Mouse (Mus musculus) ovary, postnatal 10 days (tissue): ENCODE measurements around the gene Robo1.

Experiments
- DNase-seq: peaks from one replicate; pipeline ENCODE4 v3.0.0; 2022; ENCODE audit warnings: low spot score

Robo1 gene

GRCm38 (mm10) chr16:72603487-72604206 is 295.5 kb downstream of the Robo1 start:
- DNase-seq: no peak

GRCm38 (mm10) chr16:72605066-72605465 is 297.0 kb downstream of the Robo1 start:
- peak; percentile 35 for DNase-seq

- no peak for DNase-seq
Observed at GRCm38 (mm10) chr16:72610661-72611112, 302.6 kb downstream of the Robo1 start.

GRCm38 (mm10) chr16:72614898-72615297 is 306.8 kb downstream of the Robo1 start:
- no peak for DNase-seq

- no peak for DNase-seq
Observed at GRCm38 (mm10) chr16:72615360-72615759, 307.3 kb downstream of the Robo1 start.

GRCm38 (mm10) chr16:72622371-72622770 is 314.3 kb downstream of the Robo1 start:
- DNase-seq: no peak

GRCm38 (mm10) chr16:72622868-72623267 is 314.8 kb downstream of the Robo1 start:
- no peak for DNase-seq

GRCm38 (mm10) chr16:72633846-72634245 is 325.7 kb downstream of the Robo1 start:
- DNase-seq: no peak

GRCm38 (mm10) chr16:72639332-72639940 is 331.3 kb downstream of the Robo1 start:
- DNase-seq: no peak

GRCm38 (mm10) chr16:72640932-72641811 is 333.1 kb downstream of the Robo1 start:
- DNase-seq: no peak

GRCm38 (mm10) chr16:72645890-72646289 is 337.8 kb downstream of the Robo1 start:
- DNase-seq: no peak

GRCm38 (mm10) chr16:72649314-72649713 is 341.2 kb downstream of the Robo1 start:
- no peak for DNase-seq

- no peak for DNase-seq
Observed at GRCm38 (mm10) chr16:72655411-72655810, 347.3 kb downstream of the Robo1 start.

GRCm38 (mm10) chr16:72662837-72663350 is 354.8 kb downstream of the Robo1 start:
- peak; percentile 66 for DNase-seq

GRCm38 (mm10) chr16:72663351-72664232 is 355.5 kb downstream of the Robo1 start:
- peak; percentile 34 for DNase-seq

GRCm38 (mm10) chr16:72664233-72664613 is 356.1 kb downstream of the Robo1 start:
- DNase-seq: no peak

- no peak for DNase-seq
Observed at GRCm38 (mm10) chr16:72664806-72665205, 356.7 kb downstream of the Robo1 start.

- DNase-seq: no peak
Observed at GRCm38 (mm10) chr16:72665454-72665853, 357.3 kb downstream of the Robo1 start.

- DNase-seq: no peak
Observed at GRCm38 (mm10) chr16:72670240-72671038, 362.3 kb downstream of the Robo1 start.

- DNase-seq: no peak
Observed at GRCm38 (mm10) chr16:72677234-72677633, 369.1 kb downstream of the Robo1 start.

GRCm38 (mm10) chr16:72678450-72678849 is 370.3 kb downstream of the Robo1 start:
- no peak for DNase-seq
